Mouse (Mus musculus) olfactory bulb, adult 2 months (tissue): Measurements from ENCODE around the gene Myl4.

Experiments used
- CTCF ChIP-seq: fragments of 200-500 bp; IDR thresholded peaks from 2 replicates; pipeline ENCODE4 v1.5.1; 2012; ENCODE audit warnings: low read depth, mild to moderate bottlenecking, low read length, moderate library complexity; ENCODE audit not compliant: insufficient read depth
- POLR2A ChIP-seq: fragments of 200-500 bp; IDR thresholded peaks from 2 replicates; pipeline ENCODE4 v1.6.1; 2012; ENCODE audit warnings: mild to moderate bottlenecking, low read depth, low read length, moderate library complexity; ENCODE audit not compliant: insufficient read depth

GRCm38 (mm10) chr11:104630185-104630835 lies 79.8 kb downstream of the Myl4 start:
- TF ChIP-seq CTCF: no peak
- no peak for TF ChIP-seq POLR2A
